Mouse (Mus musculus) MEL-GATA-1-ER (cell line): ENCODE results near the gene F3.

ENCODE experiments used
- DNase-seq: peaks from one replicate; pipeline ENCODE4 v3.0.0-alpha.2; 2012; ENCODE audit warnings: low read depth; ENCODE audit errors: extremely low read depth

Gene F3

GRCm38 (mm10) chr3:121706087-121706486 is 17.2 kb upstream of the F3 start:
- DNase-seq = no peak

GRCm38 (mm10) chr3:121707106-121707505 is 16.2 kb upstream of the F3 start:
- DNase-seq = no peak

GRCm38 (mm10) chr3:121710894-121711531 is 12.3 kb upstream of the F3 start:
- DNase-seq = no peak

- no peak for DNase-seq
These were observed 11.1 kb upstream of the F3 start for GRCm38 (mm10) chr3:121712222-121712621.

GRCm38 (mm10) chr3:121713151-121713701 is 10.1 kb upstream of the F3 start:
- no peak for DNase-seq

GRCm38 (mm10) chr3:121713816-121714215 is 9.5 kb upstream of the F3 start:
- DNase-seq = no peak

- DNase-seq = no peak
These were observed 8.9 kb upstream of the F3 start for GRCm38 (mm10) chr3:121714461-121714860.

GRCm38 (mm10) chr3:121715336-121715735 is 8.0 kb upstream of the F3 start:
- DNase-seq = no peak

GRCm38 (mm10) chr3:121715741-121716459 is 7.4 kb upstream of the F3 start:
- DNase-seq = no peak

- no peak for DNase-seq
These were observed 6.9 kb upstream of the F3 start for GRCm38 (mm10) chr3:121716480-121716879.

- no peak for DNase-seq
These were observed 4.7 kb upstream of the F3 start for GRCm38 (mm10) chr3:121718679-121719078.

- DNase-seq = no peak
These were observed 3.6 kb upstream of the F3 start for GRCm38 (mm10) chr3:121719701-121720100.

GRCm38 (mm10) chr3:121720801-121721690 is 2.3 kb upstream of the F3 start:
- no peak for DNase-seq

- DNase-seq = no peak
These were observed 1.7 kb upstream of the F3 start for GRCm38 (mm10) chr3:121721691-121722070.

- DNase-seq = no peak
These were observed 709 bp downstream of the F3 start for GRCm38 (mm10) chr3:121723968-121724524.

- no peak for DNase-seq
These were observed 1.2 kb downstream of the F3 start for GRCm38 (mm10) chr3:121724553-121724952.

GRCm38 (mm10) chr3:121725651-121726050 is 2.3 kb downstream of the F3 start:
- no peak for DNase-seq

GRCm38 (mm10) chr3:121729678-121730077 is 6.3 kb downstream of the F3 start:
- DNase-seq = no peak

- no peak for DNase-seq
These were observed 12.2 kb downstream of the F3 start for GRCm38 (mm10) chr3:121735542-121735941.

- DNase-seq = peak; percentile 56
These were observed 12.8 kb downstream of the F3 start for GRCm38 (mm10) chr3:121736025-121736744.

- no peak for DNase-seq
These were observed 14.1 kb downstream of the F3 start for GRCm38 (mm10) chr3:121737453-121737852.
